Mouse (Mus musculus) central nervous system, embryonic 14 days (tissue): ENCODE results near the gene Ankrd13d. TPM values are rescaled to one million over a fixed set of nuclear protein-coding genes. Genes with fewer than 3 reads are reported as not detected.

ENCODE experiments used
- polyA plus RNA-seq: library from polyadenylated mRNA; depleted of rRNA; stranded (reverse); fragments of >200 nt; gene quantifications from 2 replicates; pipeline ENCODE4 v1.2.3, GENCODE M21; 2012; rRNA removed

The Ankrd13d gene
- 43.2 and 50.9 TPM in 2 replicates for polyA plus RNA-seq

GRCm38 (mm10) chr19:4282898-4283553 lies at the start of gene Ankrd13d:
Ankrd13d (minus strand) TSS chr19:4283137.

GRCm38 (mm10) chr19:4306190-4306577 lies 23.2 kb upstream of the Ankrd13d start, which contains the start of gene Grk2:
Grk2 (minus strand) TSS chr19:4306222.

GRCm38 (mm10) chr19:4268566-4269361 lies 14.2 kb downstream of the Ankrd13d start, which contains the start of gene Ssh3:
Ssh3 (minus strand) TSS chr19:4269180.

GRCm38 (mm10) chr19:4231253-4232185 lies 51.4 kb downstream of the Ankrd13d start, which contains the start of gene Pold4:
Pold4 (plus strand) TSS chr19:4231899.

Other genes starting within 250 kb of the Ankrd13d start
- gene Gstp1, start 245.2 kb downstream of the Ankrd13d start, polyA plus RNA-seq, result 226 and 263 TPM in 2 replicates
- 1.2 and 5.2 TPM in 2 replicates for gene Gstp2, start 237.1 kb downstream of the Ankrd13d start, polyA plus RNA-seq
- gene Gstp3, start 223.6 kb downstream of the Ankrd13d start, polyA plus RNA-seq, result 0.38 TPM in 1 of 2 replicates, not detected in the other
- gene Cabp2, start 201.6 kb downstream of the Ankrd13d start, polyA plus RNA-seq, result not detected in 2 replicates
- 51.1 and 56.1 TPM in 2 replicates for gene Cdk2ap2, start 186.0 kb downstream of the Ankrd13d start, polyA plus RNA-seq
- 112 and 116 TPM in 2 replicates for gene Pitpnm1, start 183.1 kb downstream of the Ankrd13d start, polyA plus RNA-seq
- 122 and 129 TPM in 2 replicates for gene Aip, start 157.3 kb downstream of the Ankrd13d start, polyA plus RNA-seq
- gene Gpr152, start 143.3 kb downstream of the Ankrd13d start, polyA plus RNA-seq, result 0.05 and 0.06 TPM in 2 replicates
- gene Cabp4, start 139.1 kb downstream of the Ankrd13d start, polyA plus RNA-seq, result 0.03 and 0.05 TPM in 2 replicates
- gene Coro1b, start 134.5 kb downstream of the Ankrd13d start, polyA plus RNA-seq, result 245 and 266 TPM in 2 replicates
- gene Ptprcap, start 129.5 kb downstream of the Ankrd13d start, polyA plus RNA-seq, result 1.6 and 2.9 TPM in 2 replicates
- 75.7 and 77.5 TPM in 2 replicates for gene Rps6kb2, start 119.8 kb downstream of the Ankrd13d start, polyA plus RNA-seq
- gene Carns1, start 107.7 kb downstream of the Ankrd13d start, polyA plus RNA-seq, result 3.6 and 4.1 TPM in 2 replicates
- 2.0 and 3.4 TPM in 2 replicates for gene Tbc1d10c, start 91.9 kb downstream of the Ankrd13d start, polyA plus RNA-seq
- gene Ppp1ca, start 91.1 kb downstream of the Ankrd13d start, polyA plus RNA-seq, result 403 and 409 TPM in 2 replicates
- 39.4 and 40.6 TPM in 2 replicates for gene Rad9a, start 81.5 kb downstream of the Ankrd13d start, polyA plus RNA-seq
- gene Clcf1, start 68.9 kb downstream of the Ankrd13d start, polyA plus RNA-seq, result 2.9 and 7.3 TPM in 2 replicates
- 1.2 TPM in 1 of 2 replicates, not detected in the other for gene AC109138.7, start 68.8 kb downstream of the Ankrd13d start, polyA plus RNA-seq
- gene Pold4, start 51.2 kb downstream of the Ankrd13d start, polyA plus RNA-seq, result 28.6 and 30.9 TPM in 2 replicates
- gene Ssh3, start 14.0 kb downstream of the Ankrd13d start, polyA plus RNA-seq, result 50.7 and 62.1 TPM in 2 replicates
- 107 and 108 TPM in 2 replicates for gene Grk2, start 23.1 kb upstream of the Ankrd13d start, polyA plus RNA-seq
- 80.2 and 85.5 TPM in 2 replicates for gene Kdm2a, start 115.1 kb upstream of the Ankrd13d start, polyA plus RNA-seq
- 5.3 and 9.9 TPM in 2 replicates for gene Rhod, start 156.3 kb upstream of the Ankrd13d start, polyA plus RNA-seq
- 1.7 and 1.9 TPM in 2 replicates for gene Syt12, start 194.3 kb upstream of the Ankrd13d start, polyA plus RNA-seq
- gene 2010003K11Rik, start 215.4 kb upstream of the Ankrd13d start, polyA plus RNA-seq, result not detected in 2 replicates
- gene Pcx, start 227.3 kb upstream of the Ankrd13d start, polyA plus RNA-seq, result 11.3 and 13.4 TPM in 2 replicates